Mouse (Mus musculus) brain, embryonic 18.5 days (tissue): ENCODE measurements around the gene Fbxo44.
"Not testable (repeated sequence)": the region's sequence is repeated elsewhere in the genome, so short reads cannot be mapped to it uniquely, and the experiment has no call there.

Experiments used
- DNase-seq: peaks from one replicate; pipeline ENCODE4 v3.0.0-alpha.2; 2012; ENCODE audit warnings: low read depth, low spot score

Gene Fbxo44

GRCm38 (mm10) chr4:148130561-148131413, 29.5 kb downstream of the Fbxo44 start, which contains the start of gene Draxin:
Draxin (minus strand) TSS chr4:148130698.
- no peak for DNase-seq

- DNase-seq, result no peak
These were observed 30.1 kb downstream of the Fbxo44 start, which contains the start of gene Mad2l2 for GRCm38 (mm10) chr4:148130133-148130532. Mad2l2 (plus strand) TSS chr4:148130384.

GRCm38 (mm10) chr4:148128672-148129071, 31.6 kb downstream of the Fbxo44 start:
- no peak for DNase-seq

- no peak for DNase-seq
These were observed 32.0 kb downstream of the Fbxo44 start for GRCm38 (mm10) chr4:148128241-148128640.

GRCm38 (mm10) chr4:148122694-148123066, 37.6 kb downstream of the Fbxo44 start:
- DNase-seq, result no peak

GRCm38 (mm10) chr4:148121982-148122693, 38.1 kb downstream of the Fbxo44 start:
- no peak for DNase-seq

GRCm38 (mm10) chr4:148121362-148121761, 38.9 kb downstream of the Fbxo44 start:
- peak; percentile 84 for DNase-seq

GRCm38 (mm10) chr4:148120555-148120954, 39.7 kb downstream of the Fbxo44 start:
- DNase-seq, result no peak

- DNase-seq, result not testable (repeated sequence)
These were observed 40.7 kb downstream of the Fbxo44 start for GRCm38 (mm10) chr4:148119578-148119977.

GRCm38 (mm10) chr4:148117392-148117791, 42.9 kb downstream of the Fbxo44 start:
- no peak for DNase-seq

GRCm38 (mm10) chr4:148116657-148117056, 43.6 kb downstream of the Fbxo44 start:
- DNase-seq, result no peak

- no peak for DNase-seq
These were observed 44.8 kb downstream of the Fbxo44 start for GRCm38 (mm10) chr4:148115467-148115866.

GRCm38 (mm10) chr4:148114758-148115391, 45.4 kb downstream of the Fbxo44 start:
- DNase-seq, result no peak

- no peak for DNase-seq
These were observed 47.8 kb downstream of the Fbxo44 start for GRCm38 (mm10) chr4:148112519-148112918.

- DNase-seq, result no peak
These were observed 51.1 kb downstream of the Fbxo44 start for GRCm38 (mm10) chr4:148109215-148109614.

- no peak for DNase-seq
These were observed 51.6 kb downstream of the Fbxo44 start for GRCm38 (mm10) chr4:148108565-148109100.

GRCm38 (mm10) chr4:148107621-148108291, 52.5 kb downstream of the Fbxo44 start:
- DNase-seq, result no peak

- no peak for DNase-seq
These were observed 56.1 kb downstream of the Fbxo44 start for GRCm38 (mm10) chr4:148104146-148104545.
